Mouse (Mus musculus) liver, embryonic 14.5 days (tissue): Measurements from ENCODE around the gene Cacna1i. TPM values are rescaled to one million over a fixed set of nuclear protein-coding genes. Genes with fewer than 3 reads are reported as not detected.

Experiments used
- ATAC-seq: fragments of 200-750 bp; cut with Nextera tagmentation; 2 replicates; pipeline ENCODE4 v1.8.0; 2017; ENCODE audit warnings: moderate number of reproducible peaks, mild to moderate bottlenecking, moderate library complexity; ENCODE audit not compliant: insufficient read depth
- DNase-seq, 3 experiments: peaks; one replicate each; pipeline ENCODE4 v3.0.0-alpha.2; 2012 to 2013; ENCODE audit warnings: low read depth in 3 of 3, low spot score in 3 of 3
- H3K27ac ChIP-seq: fragments of 300-500 bp; sonication (generic); 2 replicates; pipeline ENCODE4 v1.5.1; 2014; ENCODE audit warnings: moderate library complexity, mild to moderate bottlenecking, control low read depth, inconsistent platforms
- H3K27me3 ChIP-seq: fragments of 300-500 bp; sonication (generic); 2 replicates; pipeline ENCODE4 v1.6.1; 2014; ENCODE audit warnings: mild to moderate bottlenecking, low read length, moderate library complexity; ENCODE audit not compliant: control insufficient read depth, insufficient read depth
- H3K36me3 ChIP-seq: fragments of 300-500 bp; sonication (generic); replicated peaks from 2 replicates; pipeline ENCODE4 v1.6.1; 2014; ENCODE audit warnings: low read depth; ENCODE audit not compliant: control insufficient read depth, insufficient read depth
- H3K4me1 ChIP-seq, 2 experiments: fragments of 200-500 bp in 1 of 2; fragments of 300-500 bp in 1 of 2; sonication (generic) in 1 of 2; replicated peaks; 2 replicates each; pipeline ENCODE4 v1.6.1; 2012 to 2014; ENCODE audit warnings: antibody characterized with exemption in 1 of 2, inconsistent platforms in 1 of 2, low read length in 1 of 2; ENCODE audit not compliant: control insufficient read depth in 2 of 2, insufficient read depth in 2 of 2
- H3K4me2 ChIP-seq: fragments of 300-500 bp; sonication (generic); 2 replicates; pipeline ENCODE4 v1.6.1; 2014; ENCODE audit warnings: low read depth, mild to moderate bottlenecking, control low read depth, moderate library complexity
- H3K4me3 ChIP-seq, 2 experiments: fragments of 200-500 bp in 1 of 2; fragments of 300-500 bp in 1 of 2; sonication (generic) in 1 of 2; 2 replicates each; pipeline ENCODE4 v1.5.1; 2012 to 2014; ENCODE audit warnings: low read depth in 2 of 2, low read length in 2 of 2, mild to moderate bottlenecking in 2 of 2, control low read depth in 1 of 2, inconsistent platforms in 1 of 2, moderate library complexity in 1 of 2; ENCODE audit not compliant: insufficient read depth in 1 of 2
- H3K9ac ChIP-seq: fragments of 300-500 bp; sonication (generic); replicated peaks from 2 replicates; pipeline ENCODE4 v1.6.1; 2014; ENCODE audit warnings: mild to moderate bottlenecking, control low read depth, moderate library complexity
- H3K9me3 ChIP-seq: fragments of 300-500 bp; sonication (generic); 2 replicates; pipeline ENCODE4 v1.6.1; 2016; ENCODE audit warnings: low read length, mixed read lengths; ENCODE audit not compliant: control insufficient read depth
- CTCF ChIP-seq: IDR thresholded peaks from 2 replicates; pipeline ENCODE4 v1.5.1; 2016; ENCODE audit warnings: antibody characterized with exemption, low read depth, control low read depth
- EP300 ChIP-seq: IDR thresholded peaks from 2 replicates; pipeline ENCODE4 v1.6.1; 2016; ENCODE audit warnings: antibody characterized with exemption, low read depth
- WGBS: fragments of 180-500 bp; shearing (Covaris S2); extraction: QIAGEN DNeasy Blood & Tissue Kit; methylation state at CpG from one replicate; pipeline ENCODE4 v1.1.7; 2014; ENCODE audit not compliant: insufficient replicate concordance; 5-methylcytosine and 5-hydroxymethylcytosine counted together
- polyA plus RNA-seq, 2 experiments: library from polyadenylated mRNA; depleted of rRNA in 1 of 2; stranded (reverse) in 1 of 2; unstranded in 1 of 2; fragments of >200 nt; fragmentation: Nextera tagmentation in 1 of 2; extraction: Ambion mirVana in 1 of 2; gene quantifications; 2 replicates each; pipeline versions ENCODE4 v1.2.1 to v1.2.3; 2012 to 2014

Gene Cacna1i
- polyA plus RNA-seq, 2 experiments, result 0.01 TPM

- no peaks in the 10 kb centered on the region for H3K9me3 ChIP-seq
- DNase-seq (no peak), ATAC-seq (no peak)
- H3K4me1 ChIP-seq, result no peaks in the 10 kb centered on the region
- H3K27ac ChIP-seq, result no peak overlapping the region
- no peaks in the 10 kb centered on the region for H3K27me3 ChIP-seq
- TF ChIP-seq EP300 (no peak), CTCF (no peak)
- H3K4me2 ChIP-seq, result no peak overlapping the region
- no peak overlapping the region for H3K4me3 ChIP-seq
- no peak overlapping the region for H3K9ac ChIP-seq
- H3K36me3 ChIP-seq, result no peaks in the 10 kb centered on the region
- WGBS, result 53% methylated on average over 22 of the region's 22 CpGs
Measured at GRCm38 (mm10) chr15:80395035-80395434, 108.0 kb downstream of the Cacna1i start.

GRCm38 (mm10) chr15:80399451-80399850, 112.4 kb downstream of the Cacna1i start:
- Histone ChIP-seq H3K27ac (no peak overlapping the region), H3K4me2 (no peak overlapping the region), H3K9ac (no peak overlapping the region), H3K36me3 (no peaks in the 10 kb centered on the region), H3K9me3 (no peaks in the 10 kb centered on the region), H3K4me1 (no peaks in the 10 kb centered on the region), H3K27me3 (no peaks in the 10 kb centered on the region), H3K4me3 (no peak overlapping the region)
- TF ChIP-seq EP300, result no peak
- TF ChIP-seq CTCF, result no peak
- no peak for DNase-seq
- ATAC-seq, result no peak
- WGBS, result 36% methylated on average over 1 of the region's 1 CpGs

GRCm38 (mm10) chr15:80401387-80401898, 114.4 kb downstream of the Cacna1i start:
- Histone ChIP-seq H3K4me1 (no peaks in the 10 kb centered on the region), H3K27ac (no peak overlapping the region)

GRCm38 (mm10) chr15:80401980-80402379, 114.9 kb downstream of the Cacna1i start:
- Histone ChIP-seq H3K4me1 (no peaks in the 10 kb centered on the region), H3K36me3 (no peaks in the 10 kb centered on the region), H3K9ac (no peak overlapping the region), H3K4me2 (no peak overlapping the region), H3K4me3 (no peak overlapping the region), H3K27ac (no peak overlapping the region), H3K9me3 (no peaks in the 10 kb centered on the region), H3K27me3 (no peaks in the 10 kb centered on the region)
- no peak for DNase-seq
- no peak for ATAC-seq
- TF ChIP-seq CTCF (no peak), EP300 (no peak)
- 67% methylated on average over 8 of the region's 8 CpGs for WGBS

More at GRCm38 (mm10) chr15:80401387-80401898, 114.4 kb downstream of the Cacna1i start:
- H3K27me3 ChIP-seq, result no peaks in the 10 kb centered on the region
- 53% methylated on average over 2 of the region's 2 CpGs for WGBS
- no peak overlapping the region for H3K4me2 ChIP-seq
- TF ChIP-seq EP300 (no peak), CTCF (no peak)
- H3K4me3 ChIP-seq, result no peak overlapping the region
- H3K9me3 ChIP-seq, result no peaks in the 10 kb centered on the region
- H3K9ac ChIP-seq, result no peak overlapping the region
- H3K36me3 ChIP-seq, result no peaks in the 10 kb centered on the region
- ATAC-seq, result no peak
- no peak for DNase-seq

- no peak for ATAC-seq
- no peak overlapping the region for H3K4me2 ChIP-seq
- no peak overlapping the region for H3K9ac ChIP-seq
- no peak for DNase-seq
- H3K4me3 ChIP-seq, result no peak overlapping the region
- no peaks in the 10 kb centered on the region for H3K9me3 ChIP-seq
- no peak overlapping the region for H3K27ac ChIP-seq
- no peaks in the 10 kb centered on the region for H3K4me1 ChIP-seq
- no peaks in the 10 kb centered on the region for H3K36me3 ChIP-seq
- WGBS, result 4% methylated on average over 1 of the region's 1 CpGs
- no peak for TF ChIP-seq EP300
- no peak for TF ChIP-seq CTCF
- no peaks in the 10 kb centered on the region for H3K27me3 ChIP-seq
Measured at GRCm38 (mm10) chr15:80407873-80408272, 120.8 kb downstream of the Cacna1i start.
